Mouse (Mus musculus): ENCODE measurements around the gene Plaur.
"Not testable (repeated sequence)": the region's sequence is repeated elsewhere in the genome, so short reads cannot be mapped to it uniquely, and the experiment has no call there.

The Plaur gene

DNA sequence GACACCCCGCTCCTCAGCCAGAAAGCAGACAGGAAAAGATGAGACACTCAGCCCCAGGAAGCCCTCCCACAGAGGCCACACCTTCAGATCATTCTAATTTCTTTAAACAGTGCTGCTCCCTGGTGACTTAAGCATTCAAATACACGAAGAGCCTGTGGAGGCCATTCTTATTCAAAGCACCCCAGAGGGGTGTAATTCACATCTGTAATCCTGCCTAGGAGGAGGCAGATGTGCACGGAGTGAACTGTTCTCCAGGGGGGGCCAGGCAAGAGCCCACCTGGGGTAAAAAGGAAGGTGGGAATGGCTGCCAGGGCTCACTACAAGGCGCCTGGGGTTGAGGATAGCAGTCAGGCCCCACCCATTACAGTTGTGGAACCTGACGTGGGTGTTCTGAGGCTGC is 54.8 kb downstream of the Plaur start:
- DNase-seq, result no peak

DNA sequence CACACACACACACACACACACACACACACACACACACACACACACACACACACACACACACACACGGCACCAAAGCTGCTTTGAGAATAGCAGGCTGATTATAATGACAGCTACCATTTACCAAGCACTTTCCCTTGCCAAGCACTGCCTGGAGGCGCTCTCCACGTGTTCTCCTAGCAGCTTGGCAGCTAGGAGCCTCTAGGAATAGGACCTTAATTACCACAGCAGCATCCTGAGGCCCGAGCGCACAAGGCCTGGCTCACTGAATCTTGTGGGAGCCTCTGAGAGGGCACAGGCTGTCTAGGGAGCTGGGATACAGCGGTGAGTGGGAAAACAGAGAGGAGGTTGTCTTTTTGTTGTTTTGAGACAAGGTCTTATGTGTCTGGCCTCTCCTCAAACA is 55.4 kb downstream of the Plaur start:
- DNase-seq, result no peak

DNA sequence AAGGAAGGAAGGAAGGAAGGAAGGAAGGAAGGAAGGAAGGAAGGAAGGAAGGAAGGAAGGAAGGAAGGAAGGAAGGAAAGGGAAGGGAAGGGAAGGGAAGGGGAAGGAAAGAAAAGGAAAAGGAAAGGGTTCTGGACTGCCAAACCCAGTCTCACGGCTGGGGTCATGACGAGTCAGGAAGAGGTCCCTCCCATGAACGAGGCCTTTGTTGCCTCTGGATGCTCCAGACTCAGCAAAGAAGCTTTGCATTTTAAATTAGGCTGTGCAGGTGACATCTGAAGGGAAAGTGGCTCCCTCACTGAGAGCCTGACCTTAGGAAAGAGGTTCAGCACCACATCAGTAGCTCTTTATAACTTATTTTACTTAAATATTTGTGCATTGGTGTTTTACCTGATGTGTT is 56.8 kb downstream of the Plaur start:
- DNase-seq, result no peak

DNA sequence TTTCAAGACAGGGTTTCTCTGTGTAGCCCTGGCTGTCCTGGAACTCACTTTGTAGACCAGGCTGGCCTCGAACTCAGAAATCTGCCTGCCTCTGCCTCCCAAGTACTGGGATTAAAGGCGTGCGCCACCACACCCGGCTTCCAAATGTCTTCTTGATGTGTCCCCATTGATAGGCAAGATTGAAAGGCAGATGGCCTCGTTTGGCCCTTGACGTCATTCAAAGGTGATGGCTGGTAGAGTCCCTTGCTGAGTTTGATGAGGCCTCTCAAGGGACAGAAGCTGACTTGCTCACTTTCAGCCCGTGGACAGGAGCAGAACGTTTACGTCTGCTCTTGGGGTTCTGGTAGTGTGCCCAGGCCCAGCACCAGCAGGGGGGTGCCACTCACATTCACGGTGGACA is 57.8 kb downstream of the Plaur start:
- DNase-seq, result not testable (repeated sequence)

DNA sequence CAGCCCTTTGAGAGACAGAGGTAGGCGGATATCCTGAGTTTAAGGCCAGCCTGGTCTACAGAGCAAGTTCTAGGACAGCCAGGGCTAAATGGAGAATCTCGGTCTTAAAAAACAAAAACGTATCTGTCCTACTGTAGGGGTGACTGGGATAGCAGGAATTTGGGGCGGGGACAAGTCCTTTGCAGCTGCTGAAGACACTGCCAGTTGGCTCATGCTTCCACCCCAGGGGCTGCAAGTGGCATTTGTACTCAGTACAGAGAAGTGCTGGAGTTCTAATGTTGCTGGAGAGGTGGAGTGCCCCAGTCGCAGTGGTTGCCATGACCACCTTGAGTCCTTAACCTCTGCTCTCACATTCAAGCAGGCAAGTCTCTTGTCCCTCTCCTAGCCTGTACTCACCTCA is 60.5 kb downstream of the Plaur start:
- DNase-seq, result no peak

DNA sequence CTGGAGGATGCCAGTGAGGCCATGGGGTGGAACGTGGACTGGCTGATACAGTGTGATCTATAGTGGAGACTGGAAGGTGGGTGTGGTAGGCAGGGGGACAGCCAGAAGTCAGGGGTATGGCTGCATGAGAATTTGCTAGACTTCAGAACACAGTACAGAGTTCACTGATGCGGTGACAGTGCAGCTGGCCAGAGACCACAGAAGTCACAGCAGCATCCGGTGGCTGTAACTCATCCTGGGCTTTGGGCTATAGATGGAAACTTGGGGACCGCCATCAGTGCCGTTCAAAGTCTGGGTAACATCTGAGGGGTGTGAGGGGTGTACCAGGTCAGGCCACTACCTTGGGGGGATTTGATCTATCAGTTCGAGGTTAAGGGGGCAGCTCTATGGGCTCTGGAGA is 61.4 kb downstream of the Plaur start:
- no peak for DNase-seq

DNA sequence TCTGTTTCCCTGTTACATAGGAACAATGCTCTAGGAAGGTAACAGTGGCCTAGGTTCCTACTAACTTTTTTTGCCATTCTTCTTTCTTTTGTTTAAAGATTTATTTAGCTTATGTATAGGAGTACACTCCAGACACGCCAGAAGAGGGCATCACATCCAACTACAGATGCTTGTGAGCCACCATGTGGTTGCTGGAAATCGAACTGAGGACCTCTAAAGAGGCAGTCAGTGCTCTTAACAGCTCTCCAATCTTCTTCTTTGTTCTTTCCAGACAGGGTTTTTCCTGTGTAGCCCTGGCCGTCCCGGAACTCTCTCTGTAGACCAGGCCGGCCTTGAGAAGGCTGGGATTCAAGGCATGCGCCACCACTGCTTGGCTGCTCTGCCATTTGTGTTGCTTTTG is 62.7 kb downstream of the Plaur start:
- no peak for DNase-seq

Measured in thymus, postnatal 25 days (tissue).